In genomic region chr13:44946880-44947635, GRCm38 (mm10) we compare ENCODE assay signal across 8 mouse cellular contexts. TPM values are rescaled to one million over a fixed set of nuclear protein-coding genes. Genes with fewer than 3 reads are reported as not detected.
DNase-seq lines count a peak whose midpoint lies in the region; ATAC-seq and TF ChIP-seq lines count a peak whose summit lies in the region.

No protein-coding gene starts in this region.

- H3K9ac ChIP-seq in embryonic facial prominence, embryonic 12.5 days = no peak overlapping the region
- no peak overlapping the region for H3K9ac ChIP-seq in heart, embryonic 11.5 days (ENCODE audit: low read depth, low read length)

- peak; percentile 30 for DNase-seq in layer of hippocampus, adult 11-12 months (ENCODE audit: low spot score)
- DNase-seq in layer of hippocampus, adult 9-11 months = no peak
- DNase-seq in layer of hippocampus, postnatal 14 days (ENCODE audit: low spot score in 2 of 2) = peak; percentile 49 to 59
- no peak for DNase-seq in spleen, adult 12 weeks (ENCODE audit: low spot score)

- WGBS in embryonic facial prominence, embryonic 12.5 days = 43% methylated on average over 8 of the region's 8 CpGs
- 16% methylated on average over 8 of the region's 8 CpGs for WGBS in olfactory bulb, adult 2 months
- WGBS in heart, embryonic 11.5 days (ENCODE audit: insufficient replicate concordance) = 46% methylated on average over 8 of the region's 8 CpGs

- H3K4me1 ChIP-seq in embryonic facial prominence, embryonic 12.5 days = no peaks in the 10 kb centered on the region; the same call in 1 of the 2 replicates
- peaks cover 7% of the 10 kb centered on the region for H3K4me1 ChIP-seq in olfactory bulb, adult 2 months (ENCODE audit: control insufficient read depth, insufficient read depth, low read length)
- H3K4me1 ChIP-seq in heart, embryonic 11.5 days (ENCODE audit: control insufficient read depth, insufficient read depth, low read length) = peaks cover 17% of the 10 kb centered on the region

- no peak for TF ChIP-seq POLR2A in olfactory bulb, adult 2 months (IDR thresholded peaks at IDR 0.05; ENCODE audit: insufficient read depth, low read depth, low read length)

- 0 out of 2 replicates have a peak, but pooled peaks cover 9% of the 10 kb centered on the region for H3K36me3 ChIP-seq in embryonic facial prominence, embryonic 12.5 days
- peaks cover 2% of the 10 kb centered on the region; the same call in 1 of the 2 replicates for H3K36me3 ChIP-seq in heart, embryonic 11.5 days (ENCODE audit: control insufficient read depth, insufficient read depth, low read length)

- H3K4me3 ChIP-seq in embryonic facial prominence, embryonic 12.5 days = peak overlapping the region; percentile 13
- peak overlapping the region; percentile 47 for H3K4me3 ChIP-seq in olfactory bulb, adult 2 months (ENCODE audit: insufficient read depth, low read depth, low read length)
- H3K4me3 ChIP-seq in heart, embryonic 11.5 days (ENCODE audit: low read depth, low read length) = no peak overlapping the region

- ATAC-seq in embryonic facial prominence, embryonic 12.5 days (ENCODE audit: insufficient number of reproducible peaks, insufficient read depth, low FRiP score, low TSS enrichment) = no peak
- no peak for ATAC-seq in erythroid progenitor cell, adult 5-6 weeks (replicated peaks; ENCODE audit: low FRiP score, poor library complexity, severe bottlenecking)
- ATAC-seq in heart, embryonic 11.5 days (replicated peaks; ENCODE audit: insufficient number of reproducible peaks, low FRiP score, low TSS enrichment) = no peak

- no peak for TF ChIP-seq CTCF in olfactory bulb, adult 2 months (IDR thresholded peaks at IDR 0.05; ENCODE audit: insufficient read depth, low read depth, low read length)

- no peaks in the 10 kb centered on the region for H3K27me3 ChIP-seq in embryonic facial prominence, embryonic 12.5 days
- H3K27me3 ChIP-seq in heart, embryonic 11.5 days (ENCODE audit: control insufficient read depth, insufficient read depth, low read length) = no peaks in the 10 kb centered on the region

- peak overlapping the region; percentile 33 for H3K4me2 ChIP-seq in embryonic facial prominence, embryonic 12.5 days (replicated peaks)
- no peak overlapping the region; the same call in 1 of the 2 replicates for H3K4me2 ChIP-seq in heart, embryonic 11.5 days

- no peaks in the 10 kb centered on the region for H3K9me3 ChIP-seq in embryonic facial prominence, embryonic 12.5 days
- H3K9me3 ChIP-seq in heart, embryonic 11.5 days (replicated peaks; ENCODE audit: control insufficient read depth, low read length) = no peaks in the 10 kb centered on the region

- peak overlapping the region; percentile 26; the same call in 1 of the 2 replicates for H3K27ac ChIP-seq in embryonic facial prominence, embryonic 12.5 days
- peak overlapping the region; percentile 59; the same call in 1 of the 2 replicates for H3K27ac ChIP-seq in olfactory bulb, adult 2 months (ENCODE audit: insufficient read depth, low read depth, low read length)
- H3K27ac ChIP-seq in heart, embryonic 11.5 days (ENCODE audit: low read depth, low read length) = no peak overlapping the region

RNA-seq across cellular contexts. Expression of gene Dtnbp1, which starts 54.9 kb away (rescaled TPM):
- 84.2 and 84.4 TPM in 2 replicates for polyA plus RNA-seq in embryonic facial prominence, embryonic 12.5 days (2016; fragmentation: Nextera tagmentation; extraction: Ambion mirVana)
- 10 to 100 TPM; 72.4 to 75.9 TPM for total RNA-seq in layer of hippocampus, postnatal 14 days (2021)
- polyA plus RNA-seq in olfactory bulb, adult 2 months (2012; ENCODE audit: insufficient read depth, insufficient read length, low replicate concordance, missing spikeins) = not detected in 2 replicates
- total RNA-seq in erythroid progenitor cell, adult 5-6 weeks (2015; ENCODE audit: low replicate concordance) = 31.7 and 34.4 TPM in 2 replicates
- 14.3 and 17.6 TPM in 2 replicates for total RNA-seq in erythroid progenitor cell, adult 5-6 weeks (2017; ENCODE audit: low replicate concordance)
- 64.1 and 67.9 TPM in 2 replicates for polyA plus RNA-seq in heart, embryonic 11.5 days (2014; fragmentation: Nextera tagmentation; extraction: Ambion mirVana)

Comparison
In these comparisons a context has a peak if more than half of its experiments do, and no peak if none do; other contexts are left out.
1. DNase-seq: peak in layer of hippocampus, adult 11-12 months (single experiment) and layer of hippocampus, postnatal 14 days (2 of 2); none in layer of hippocampus, adult 9-11 months (single experiment) and spleen, adult 12 weeks (single experiment).